Mouse (Mus musculus) hematopoietic multipotent progenitor cell, adult 10-12 weeks (in vitro differentiated cells): ENCODE measurements around the gene Rnf32. TPM values are rescaled to one million over a fixed set of nuclear protein-coding genes. Genes with fewer than 3 reads are reported as not detected.

Experiments used
- polyA plus RNA-seq: library from polyadenylated mRNA; stranded (reverse); fragments of >175 nt; gene quantifications from 2 replicates; pipeline ENCODE4 v1.2.3, GENCODE M21; 2012; ENCODE audit warnings: low replicate concordance

Gene Rnf32
- polyA plus RNA-seq, result 0.96 and 1.2 TPM in 2 replicates

DNA sequence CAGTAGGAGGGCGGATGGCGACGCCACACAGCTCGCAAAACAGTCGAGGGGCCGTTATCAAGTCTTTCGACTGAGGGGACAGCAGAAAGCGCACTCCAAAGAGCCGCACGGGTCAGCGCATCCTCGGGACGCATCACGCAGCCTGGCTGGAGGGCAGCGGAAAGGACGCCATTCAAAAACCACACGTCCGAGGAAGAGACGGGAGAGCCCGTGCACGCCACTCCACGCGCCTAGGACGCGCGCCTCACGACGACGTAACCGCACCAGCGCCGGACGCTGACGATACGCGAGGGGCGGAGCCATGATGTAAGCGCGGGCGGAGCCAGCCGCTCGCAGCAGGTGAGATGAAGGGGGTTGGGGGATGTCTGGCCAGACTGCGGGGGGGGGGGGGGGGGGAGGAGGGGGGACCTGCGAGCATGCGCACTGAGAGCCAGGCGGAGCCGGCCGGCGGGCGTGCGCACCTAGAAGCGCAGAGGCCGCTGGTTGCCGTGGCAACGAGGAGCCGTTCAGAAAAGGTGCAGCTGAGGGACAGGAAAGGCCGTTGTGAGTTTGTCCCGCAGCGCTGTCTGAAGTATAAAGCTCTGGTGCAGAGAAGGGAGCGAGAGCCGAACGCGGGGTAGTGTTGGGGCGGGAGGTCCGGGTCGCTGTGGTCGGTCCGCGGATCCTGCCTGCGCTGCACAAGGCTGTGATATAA is at the start of gene Rnf32:
Rnf32 (plus strand) TSS at position 423 of the 694 bp plus-strand sequence.

Other genes starting within 250 kb of the Rnf32 start
- 0.58 and 1.1 TPM in 2 replicates for gene Lmbr1, start 182.4 kb downstream of the Rnf32 start, polyA plus RNA-seq
- gene Nom1, start 238.7 kb downstream of the Rnf32 start, polyA plus RNA-seq, result 4.9 and 10.7 TPM in 2 replicates